Mouse (Mus musculus) spleen, embryonic (tissue): Measurements from ENCODE around the gene Cd34.

ENCODE experiments used
- CTCF ChIA-PET: fragments of 350-600 bp; sonication (Branson Sonifier 250); formaldehyde crosslinking; loops from one replicate; lab custom pipeline; 2022; lab: Charles Lee

Cd34 gene

GRCm38 (mm10) chr1:195006267-195006666 is 67.6 kb downstream of the Cd34 start:
- CTCF ChIA-PET, result interaction anchor here (0.7 kb wide), 1 partner anchor 22 kb away, joined by 6 read pairs; no protein-coding TSS in a partner anchor
